11 mouse cellular contexts compared by ENCODE assay signal in genomic region chr2:30686359-30686758, GRCm38 (mm10).
DNase-seq lines count a peak whose midpoint lies in the region; ATAC-seq lines count a peak whose summit lies in the region.
"Had no signal": no experiment of that assay in that cellular context is flagged by ENCODE, and none has a peak within 500 bp of the region (broad histone marks: within the 10 kb centered on the region; RNA-seq: fewer than 3 reads in every experiment).

No protein-coding gene starts in this region.

- no peak overlapping the region for H3K4me3 ChIP-seq in heart, embryonic 15.5 days
- no peak overlapping the region for H3K4me3 ChIP-seq in heart, embryonic 11.5 days (ENCODE audit: low read depth, low read length)
- no peak overlapping the region for H3K4me3 ChIP-seq in embryonic facial prominence, embryonic 10.5 days
- H3K4me3 ChIP-seq in hindbrain, embryonic 10.5 days: no peak overlapping the region
- no peak overlapping the region for H3K4me3 ChIP-seq in midbrain, embryonic 11.5 days (ENCODE audit: low read depth, low read length)
- H3K4me3 ChIP-seq: layer of hippocampus, adult 2 months had no signal

- no peak for DNase-seq in embryonic facial prominence, embryonic 10.5 days (ENCODE audit: low spot score)
- no peak for DNase-seq in hindbrain, embryonic 10.5 days (ENCODE audit: low spot score)
- DNase-seq in midbrain, embryonic 11.5 days (ENCODE audit: low spot score, missing footprints): peak; percentile 81
- DNase-seq in MN1 (ENCODE audit: low spot score): no peak
- DNase-seq: cerebellum, adult 2 months had no signal

- no peaks in the 10 kb centered on the region for H3K9me3 ChIP-seq in heart, embryonic 15.5 days (replicated peaks)
- H3K9me3 ChIP-seq in heart, embryonic 11.5 days (replicated peaks; ENCODE audit: control insufficient read depth, low read length): no peaks in the 10 kb centered on the region
- no peaks in the 10 kb centered on the region for H3K9me3 ChIP-seq in embryonic facial prominence, embryonic 10.5 days
- H3K9me3 ChIP-seq in hindbrain, embryonic 10.5 days: no peaks in the 10 kb centered on the region
- no peaks in the 10 kb centered on the region for H3K9me3 ChIP-seq in midbrain, embryonic 11.5 days (ENCODE audit: control insufficient read depth, low read length)

- H3K4me1 ChIP-seq in heart, embryonic 15.5 days (replicated peaks): peaks cover 52% of the 10 kb centered on the region
- H3K4me1 ChIP-seq in heart, embryonic 11.5 days (ENCODE audit: control insufficient read depth, insufficient read depth, low read length): peaks cover 34% of the 10 kb centered on the region
- peaks cover 81% of the 10 kb centered on the region for H3K4me1 ChIP-seq in embryonic facial prominence, embryonic 10.5 days
- peaks cover 92% of the 10 kb centered on the region for H3K4me1 ChIP-seq in hindbrain, embryonic 10.5 days (replicated peaks)
- peaks cover 28% of the 10 kb centered on the region for H3K4me1 ChIP-seq in midbrain, embryonic 11.5 days (ENCODE audit: control insufficient read depth, insufficient read depth, low read length)

- H3K27ac ChIP-seq in heart, embryonic 15.5 days: peak overlapping the region; percentile 76
- no peak overlapping the region for H3K27ac ChIP-seq in heart, embryonic 11.5 days (ENCODE audit: low read depth, low read length)
- peak overlapping the region; percentile 83 for H3K27ac ChIP-seq in embryonic facial prominence, embryonic 10.5 days (replicated peaks)
- H3K27ac ChIP-seq in hindbrain, embryonic 10.5 days: peak overlapping the region; percentile 99
- no peak overlapping the region for H3K27ac ChIP-seq in midbrain, embryonic 11.5 days (ENCODE audit: low read depth, low read length)
- H3K27ac ChIP-seq: macrophage had no signal

- H3K27me3 ChIP-seq in heart, embryonic 15.5 days: no peaks in the 10 kb centered on the region
- no peaks in the 10 kb centered on the region for H3K27me3 ChIP-seq in heart, embryonic 11.5 days (ENCODE audit: control insufficient read depth, insufficient read depth, low read length)
- H3K27me3 ChIP-seq in embryonic facial prominence, embryonic 10.5 days (replicated peaks; ENCODE audit: low read depth, poor library complexity, severe bottlenecking): peaks cover 9% of the 10 kb centered on the region; the same call in 1 of the 2 replicates
- peaks cover 8% of the 10 kb centered on the region; the same call in 1 of the 2 replicates for H3K27me3 ChIP-seq in hindbrain, embryonic 10.5 days (ENCODE audit: insufficient read depth, poor library complexity, severe bottlenecking)
- H3K27me3 ChIP-seq in midbrain, embryonic 11.5 days (ENCODE audit: control insufficient read depth, insufficient read depth, low read length): no peaks in the 10 kb centered on the region

- no peaks in the 10 kb centered on the region for H3K36me3 ChIP-seq in heart, embryonic 15.5 days
- no peaks in the 10 kb centered on the region for H3K36me3 ChIP-seq in heart, embryonic 11.5 days (ENCODE audit: control insufficient read depth, insufficient read depth, low read length)
- no peaks in the 10 kb centered on the region for H3K36me3 ChIP-seq in embryonic facial prominence, embryonic 10.5 days (replicated peaks)
- no peaks in the 10 kb centered on the region for H3K36me3 ChIP-seq in hindbrain, embryonic 10.5 days
- H3K36me3 ChIP-seq in midbrain, embryonic 11.5 days (ENCODE audit: control insufficient read depth, insufficient read depth, low read length): no peaks in the 10 kb centered on the region

- ATAC-seq in heart, embryonic 15.5 days (replicated peaks; ENCODE audit: insufficient number of reproducible peaks, insufficient read depth, low FRiP score, low read depth): no peak
- ATAC-seq in heart, embryonic 11.5 days (replicated peaks; ENCODE audit: insufficient number of reproducible peaks, low FRiP score, low TSS enrichment): no peak
- ATAC-seq in midbrain, embryonic 11.5 days (ENCODE audit: low FRiP score): no peak
- ATAC-seq in frontal cortex, adult (ENCODE audit: low TSS enrichment): no peak
- ATAC-seq in activated CD4-positive, CD25-positive, alpha-beta regulatory T cell, adult 4 months: no peak

- no peak overlapping the region for H3K9ac ChIP-seq in heart, embryonic 15.5 days
- no peak overlapping the region; the same call in 1 of the 2 replicates for H3K9ac ChIP-seq in heart, embryonic 11.5 days (ENCODE audit: low read depth, low read length)
- 0 out of 2 replicates have a peak overlapping the region, but pooled peaks have one; percentile 28 for H3K9ac ChIP-seq in midbrain, embryonic 11.5 days (ENCODE audit: low read length)

- WGBS in heart, embryonic 15.5 days: 83% methylated on average over 6 of the region's 6 CpGs
- WGBS in heart, embryonic 11.5 days (ENCODE audit: insufficient replicate concordance): 81% methylated on average over 6 of the region's 6 CpGs
- 77% methylated on average over 6 of the region's 6 CpGs for WGBS in embryonic facial prominence, embryonic 10.5 days
- 72% methylated on average over 6 of the region's 6 CpGs for WGBS in hindbrain, embryonic 10.5 days
- 73% methylated on average over 6 of the region's 6 CpGs for WGBS in midbrain, embryonic 11.5 days

- H3K4me2 ChIP-seq in heart, embryonic 15.5 days: no peak overlapping the region
- H3K4me2 ChIP-seq in heart, embryonic 11.5 days: no peak overlapping the region
- H3K4me2 ChIP-seq in midbrain, embryonic 11.5 days: no peak overlapping the region

Comparison
In these comparisons a context has a peak if more than half of its experiments do, and no peak if none do; other contexts are left out.
1. H3K27ac ChIP-seq: peak in heart, embryonic 15.5 days (single experiment), embryonic facial prominence, embryonic 10.5 days (single experiment) and hindbrain, embryonic 10.5 days (single experiment); none in heart, embryonic 11.5 days (single experiment) and midbrain, embryonic 11.5 days (single experiment).